Mouse (Mus musculus) thymus, postnatal 4 days (tissue): ENCODE measurements at regions not wholly inside any gene's neighbourhood (a gene's known extent, or its start where the extent isn't known, plus 50 kb on each side); places are given as distances from the start of the nearest gene placed in this dataset.

Experiments used
- DNase-seq: peaks from one replicate; pipeline ENCODE4 v3.0.0; 2021

GRCm38 (mm10) chr10:95032760-95033716 is 88.4 kb upstream of the Plxnc1 start:
- DNase-seq: no peak

GRCm38 (mm10) chr10:95031371-95031770 is 86.7 kb upstream of the Plxnc1 start:
- DNase-seq: no peak

GRCm38 (mm10) chr10:95030801-95031200 is 86.2 kb upstream of the Plxnc1 start:
- no peak for DNase-seq

GRCm38 (mm10) chr10:95029554-95029953 is 84.9 kb upstream of the Plxnc1 start:
- DNase-seq: no peak

- DNase-seq: no peak
Observed at GRCm38 (mm10) chr10:95025569-95026327, 81.1 kb upstream of the Plxnc1 start.

GRCm38 (mm10) chr10:95021209-95021608 is 76.6 kb upstream of the Plxnc1 start:
- no peak for DNase-seq

GRCm38 (mm10) chr10:95016896-95017295 is 72.3 kb upstream of the Plxnc1 start:
- no peak for DNase-seq

GRCm38 (mm10) chr10:95015298-95015951 is 70.8 kb upstream of the Plxnc1 start:
- no peak for DNase-seq

GRCm38 (mm10) chr10:95013946-95014345 is 69.3 kb upstream of the Plxnc1 start:
- DNase-seq: no peak

- DNase-seq: no peak
Observed at GRCm38 (mm10) chr10:95013213-95013915, 68.7 kb upstream of the Plxnc1 start.

GRCm38 (mm10) chr10:95010333-95010732 is 65.7 kb upstream of the Plxnc1 start:
- DNase-seq: no peak

- DNase-seq: no peak
Observed at GRCm38 (mm10) chr10:95009081-95009480, 64.4 kb upstream of the Plxnc1 start.

- DNase-seq: no peak
Observed at GRCm38 (mm10) chr10:95004065-95004763, 59.6 kb upstream of the Plxnc1 start.

- DNase-seq: no peak
Observed at GRCm38 (mm10) chr10:95003621-95004020, 59.0 kb upstream of the Plxnc1 start.

- no peak for DNase-seq
Observed at GRCm38 (mm10) chr10:95001650-95002049, 57.0 kb upstream of the Plxnc1 start.

- no peak for DNase-seq
Observed at GRCm38 (mm10) chr10:94999716-95000115, 55.1 kb upstream of the Plxnc1 start.
